Mouse (Mus musculus) cortical plate, adult 2 months (tissue): ENCODE data around the gene Scgb1b30.

Source experiments
- CTCF ChIP-seq: fragments of 200-500 bp; IDR thresholded peaks from 2 replicates; pipeline ENCODE4 v1.5.1; 2011; ENCODE audit warnings: mild to moderate bottlenecking, control low read depth, low read length; ENCODE audit not compliant: insufficient read depth; ENCODE audit errors: extremely low read depth
- POLR2A ChIP-seq: fragments of 200-500 bp; IDR thresholded peaks from 2 replicates; pipeline ENCODE4 v1.6.1; 2011; ENCODE audit warnings: mild to moderate bottlenecking, low read length, control low read depth; ENCODE audit not compliant: insufficient read depth; ENCODE audit errors: extremely low read depth

DNA sequence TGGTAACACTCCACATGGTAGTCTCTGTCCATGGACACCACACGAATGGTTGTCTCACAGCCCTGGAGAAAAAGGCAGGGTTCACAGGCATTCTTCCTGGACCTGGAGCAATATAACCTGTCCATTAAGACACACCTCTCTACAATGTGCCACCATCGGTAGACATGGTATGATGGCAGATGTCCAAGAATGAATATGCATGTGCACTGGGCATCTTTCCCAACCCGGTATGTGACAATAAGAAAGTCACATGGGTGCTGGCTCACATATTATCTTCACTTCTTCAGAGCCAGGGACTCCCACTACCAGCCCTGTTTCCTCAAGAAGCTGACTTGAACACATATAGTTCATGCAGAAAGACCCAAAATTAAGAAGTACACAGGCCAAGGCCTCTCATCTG lies 21.4 kb downstream of the Scgb1b30 start:
- TF ChIP-seq CTCF (no peak), POLR2A (no peak)
